Mouse (Mus musculus) liver, postnatal 0 days (tissue): ENCODE results near the gene Gm29776. TPM values are rescaled to one million over a fixed set of nuclear protein-coding genes. Genes with fewer than 3 reads are reported as not detected.

Source experiments
- ATAC-seq: fragments of 200-750 bp; cut with Nextera tagmentation; 2 replicates; pipeline ENCODE4 v1.8.0; 2017; ENCODE audit warnings: mild to moderate bottlenecking, moderate library complexity
- DNase-seq: peaks from one replicate; pipeline ENCODE4 v3.0.0-alpha.2; 2016
- H3K27ac ChIP-seq: fragments of 300-500 bp; sonication (generic); 2 replicates; pipeline ENCODE4 v1.5.1; 2014; ENCODE audit warnings: antibody characterized with exemption, moderate library complexity, mild to moderate bottlenecking, low read depth
- H3K27me3 ChIP-seq: fragments of 300-500 bp; sonication (generic); 2 replicates; pipeline ENCODE4 v1.6.1; 2014; ENCODE audit warnings: low read length, control low read depth, mixed read lengths; ENCODE audit not compliant: insufficient read depth
- H3K36me3 ChIP-seq: fragments of 300-500 bp; sonication (generic); replicated peaks from 2 replicates; pipeline ENCODE4 v1.6.1; 2014; ENCODE audit warnings: mild to moderate bottlenecking, control low read depth, low read length, moderate library complexity, mixed read lengths; ENCODE audit not compliant: insufficient read depth
- H3K4me1 ChIP-seq: fragments of 300-500 bp; sonication (generic); 2 replicates; pipeline ENCODE4 v1.6.1; 2014; ENCODE audit warnings: antibody characterized with exemption, mild to moderate bottlenecking, control low read depth; ENCODE audit not compliant: insufficient read depth
- H3K4me2 ChIP-seq: fragments of 300-500 bp; sonication (generic); 2 replicates; pipeline ENCODE4 v1.6.1; 2014; ENCODE audit warnings: low read depth, mild to moderate bottlenecking, low read length, moderate library complexity, mixed read lengths
- H3K4me3 ChIP-seq: fragments of 300-500 bp; sonication (generic); 2 replicates; pipeline ENCODE4 v1.5.1; 2014; ENCODE audit warnings: low read depth, low read length
- H3K9ac ChIP-seq: fragments of 300-500 bp; sonication (generic); replicated peaks from 2 replicates; pipeline ENCODE4 v1.6.1; 2014; ENCODE audit warnings: mild to moderate bottlenecking, moderate library complexity
- H3K9me3 ChIP-seq: fragments of 300-500 bp; sonication (generic); 2 replicates; pipeline ENCODE4 v1.6.1; 2016; ENCODE audit warnings: mild to moderate bottlenecking, control low read depth, low read length, mixed read lengths
- CTCF ChIP-seq: sonication (generic); IDR thresholded peaks from 2 replicates; pipeline ENCODE4 v1.5.1; 2016; ENCODE audit warnings: antibody characterized with exemption, low read depth
- EP300 ChIP-seq: IDR thresholded peaks from 2 replicates; pipeline ENCODE4 v1.6.1; 2016; ENCODE audit warnings: antibody characterized with exemption, low read depth, mild to moderate bottlenecking
- WGBS: fragments of 180-500 bp; shearing (Covaris S2); extraction: QIAGEN DNeasy Blood & Tissue Kit; methylation state at CpG from one replicate; pipeline ENCODE4 v1.1.7; 2014; ENCODE audit not compliant: insufficient replicate concordance; 5-methylcytosine and 5-hydroxymethylcytosine counted together
- polyA plus RNA-seq: library from polyadenylated mRNA; unstranded; fragments of >200 nt; fragmentation: Nextera tagmentation; extraction: Ambion mirVana; gene quantifications from 2 replicates; pipeline ENCODE4 v1.2.1, GENCODE M21; 2015

Gm29776 gene
- polyA plus RNA-seq, 1 experiment from 2014 or later, result not detected

DNA sequence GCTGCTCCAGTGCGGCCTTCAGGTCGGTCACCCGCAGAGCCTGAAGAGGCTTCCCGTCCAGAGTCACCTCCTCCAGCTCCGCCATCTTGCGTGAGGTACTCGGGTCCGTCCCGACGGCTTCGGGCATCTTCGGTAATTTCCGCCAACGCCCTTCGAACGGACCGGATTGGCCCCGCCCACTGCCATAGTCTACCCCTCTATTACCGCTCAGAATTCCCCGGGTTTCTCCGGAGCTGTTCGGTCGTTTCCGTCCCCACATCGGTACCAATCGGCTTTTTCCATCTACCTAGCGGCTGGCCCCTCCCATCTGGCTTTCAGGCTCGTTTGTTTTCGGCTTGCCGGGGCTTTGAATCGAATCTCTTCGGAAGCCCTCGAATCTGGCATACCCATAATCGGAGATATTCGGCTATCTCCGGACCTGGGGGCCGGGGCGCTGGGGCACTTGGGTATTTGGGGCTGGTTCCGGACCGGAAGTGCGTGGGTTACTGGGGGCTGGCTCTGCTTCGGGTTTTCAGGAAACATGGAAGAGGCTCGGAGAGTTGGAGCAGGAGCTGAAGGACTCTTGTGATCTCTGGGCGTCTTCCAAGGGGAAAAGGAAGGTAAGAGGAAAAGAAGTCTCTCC lies 12.0 kb downstream of the Gm29776 start, which contains the start of gene Acin1:
TSS of gene Acin1 (minus strand) at position 410 of the 622 bp plus-strand sequence.
- Histone ChIP-seq H3K27me3 (no peaks in the 10 kb centered on the region), H3K4me2 (peak within 1 kb of the TSS; percentile 82), H3K9me3 (no peaks in the 10 kb centered on the region), H3K27ac (peak within 1 kb of the TSS; percentile 99), H3K4me1 (peaks cover 14% of the 10 kb centered on the region), H3K36me3 (peaks cover 30% of the 10 kb centered on the region), H3K9ac (peak within 1 kb of the TSS; percentile 98), H3K4me3 (peak within 1 kb of the TSS; percentile 87)
- ATAC-seq (peak; percentile 90), DNase-seq (peak; percentile 99)
- no peak for TF ChIP-seq CTCF
- TF ChIP-seq EP300, result no peak
- WGBS, result under 1% methylated on average over 44 of the region's 44 CpGs

DNA sequence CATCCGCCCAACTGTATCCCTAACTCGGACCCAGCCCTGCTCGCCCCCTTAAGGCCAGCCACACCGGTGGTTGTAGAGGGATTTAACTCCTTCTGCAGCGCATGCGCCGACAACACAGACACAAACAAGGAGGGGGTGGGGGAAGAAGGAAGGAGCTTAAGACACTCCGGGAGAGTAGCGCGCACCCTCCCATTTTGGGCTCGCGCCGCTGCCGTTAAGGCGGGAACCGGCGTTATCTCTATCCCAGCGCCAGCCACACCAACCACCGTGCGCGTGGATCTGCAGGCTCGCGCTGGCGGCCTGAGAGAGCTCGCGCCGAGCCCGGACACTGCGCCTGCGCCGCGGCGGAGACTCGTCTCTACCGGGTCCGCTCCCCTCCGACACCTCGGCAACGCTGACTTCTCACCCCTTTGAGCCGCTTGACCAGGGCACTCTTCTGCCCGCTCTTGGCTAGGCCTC lies 12.5 kb downstream of the Gm29776 start, which contains the start of gene 1700123O20Rik:
TSS of gene 1700123O20Rik (plus strand) at position 154 of the 459 bp plus-strand sequence.
- Histone ChIP-seq H3K9ac (peak within 1 kb of the TSS; percentile 98), H3K9me3 (no peaks in the 10 kb centered on the region), H3K4me1 (peaks cover 14% of the 10 kb centered on the region), H3K4me2 (peak within 1 kb of the TSS; percentile 82), H3K36me3 (peaks cover 30% of the 10 kb centered on the region), H3K27me3 (no peaks in the 10 kb centered on the region), H3K4me3 (peak within 1 kb of the TSS; percentile 87), H3K27ac (peak within 1 kb of the TSS; percentile 99)
- DNase-seq (peak; percentile 90), ATAC-seq (peak; percentile 80)
- TF ChIP-seq CTCF (peak; percentile 56), EP300 (no peak)
- under 1% methylated on average over 41 of the region's 41 CpGs for WGBS

DNA sequence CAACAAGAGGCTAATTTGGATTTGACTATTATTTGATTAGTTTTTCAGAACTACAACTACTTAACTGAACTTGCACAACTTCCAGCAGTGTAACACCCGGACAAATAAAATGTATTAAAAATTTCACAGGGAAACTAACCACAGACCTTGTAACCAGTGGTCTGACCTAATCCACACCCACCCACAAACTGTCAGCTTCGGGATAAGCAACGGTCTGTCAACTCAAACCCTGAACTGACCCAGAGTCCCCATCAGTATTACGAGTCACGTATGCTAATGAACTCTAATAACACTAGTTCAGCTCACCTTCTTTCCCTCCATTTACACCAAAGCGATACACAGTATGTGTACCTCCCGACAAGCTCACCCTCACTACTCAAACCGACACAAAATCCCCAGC lies 13.2 kb downstream of the Gm29776 start:
- no peaks in the 10 kb centered on the region for H3K27me3 ChIP-seq
- H3K36me3 ChIP-seq, result peaks cover 24% of the 10 kb centered on the region
- H3K4me3 ChIP-seq, result peak overlapping the region; percentile 87
- DNase-seq (no peak), ATAC-seq (no peak)
- 2% methylated on average over 8 of the region's 8 CpGs for WGBS
- H3K4me2 ChIP-seq, result peak overlapping the region; percentile 82
- H3K4me1 ChIP-seq, result peaks cover 14% of the 10 kb centered on the region
- H3K27ac ChIP-seq, result peak overlapping the region; percentile 99
- H3K9me3 ChIP-seq, result no peaks in the 10 kb centered on the region
- H3K9ac ChIP-seq, result peak overlapping the region; percentile 98
- TF ChIP-seq EP300, result no peak
- no peak for TF ChIP-seq CTCF

DNA sequence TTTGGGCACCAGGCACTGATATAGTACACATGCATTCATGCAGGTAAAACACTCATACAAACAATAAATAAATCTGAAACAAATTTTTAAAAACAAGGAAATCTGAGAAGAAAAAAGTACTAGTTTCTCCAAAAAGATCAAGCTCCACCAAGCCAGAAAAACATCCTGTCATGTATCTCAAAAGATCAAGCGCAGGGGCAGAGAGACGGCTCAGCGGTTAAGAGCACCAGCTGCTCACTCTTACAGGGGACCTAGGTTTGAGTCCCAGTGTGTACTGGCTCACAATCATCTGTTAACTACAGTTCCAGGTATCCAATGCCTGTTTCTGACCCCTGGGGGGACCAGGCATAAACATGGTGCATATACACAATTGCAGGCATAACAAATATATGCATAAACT lies 16.2 kb downstream of the Gm29776 start:
- TF ChIP-seq EP300 (no peak), CTCF (no peak)
- Histone ChIP-seq H3K27me3 (no peaks in the 10 kb centered on the region), H3K36me3 (peaks cover 28% of the 10 kb centered on the region), H3K9me3 (no peaks in the 10 kb centered on the region), H3K4me1 (peaks cover 5% of the 10 kb centered on the region; the same call in 1 of the 2 replicates), H3K4me2 (no peak overlapping the region), H3K4me3 (no peak overlapping the region), H3K27ac (no peak overlapping the region), H3K9ac (no peak overlapping the region)
- 79% methylated on average over 3 of the region's 3 CpGs for WGBS
- no peak for DNase-seq
- no peak for ATAC-seq

- Histone ChIP-seq H3K36me3 (peaks cover 59% of the 10 kb centered on the region), H3K27me3 (no peaks in the 10 kb centered on the region), H3K27ac (0 out of 2 replicates have a peak overlapping the region, but pooled peaks have one; percentile 9), H3K4me2 (no peak overlapping the region), H3K4me3 (no peak overlapping the region), H3K9me3 (no peaks in the 10 kb centered on the region), H3K9ac (no peak overlapping the region), H3K4me1 (peaks cover 4% of the 10 kb centered on the region; the same call in 1 of the 2 replicates)
- DNase-seq (peak; percentile 31), ATAC-seq (peak; percentile 77)
- WGBS, result 69% methylated on average over 16 of the region's 16 CpGs
- TF ChIP-seq CTCF, result no peak
- no peak for TF ChIP-seq EP300
Measured at GRCm38 (mm10) chr14:54678657-54679304, 19.9 kb downstream of the Gm29776 start.

GRCm38 (mm10) chr14:54676290-54676689 lies 22.3 kb downstream of the Gm29776 start:
- TF ChIP-seq CTCF, result no peak
- no peak for TF ChIP-seq EP300
- ATAC-seq (no peak), DNase-seq (no peak)
- Histone ChIP-seq H3K9ac (no peak overlapping the region), H3K4me3 (no peak overlapping the region), H3K27me3 (no peaks in the 10 kb centered on the region), H3K27ac (no peak overlapping the region), H3K4me2 (no peak overlapping the region), H3K36me3 (peaks cover 68% of the 10 kb centered on the region), H3K9me3 (no peaks in the 10 kb centered on the region), H3K4me1 (no peaks in the 10 kb centered on the region)
- 83% methylated on average over 5 of the region's 5 CpGs for WGBS
